Mouse (Mus musculus): ENCODE data around the gene Crybb2.
"Not testable (repeated sequence)": the region's sequence is repeated elsewhere in the genome, so short reads cannot be mapped to it uniquely, and the experiment has no call there.

Gene Crybb2

GRCm38 (mm10) chr5:113070017-113070416, at the start of gene Crybb2:
Crybb2 (minus strand) TSS chr5:113070117.
- peak; percentile 84 for DNase-seq

GRCm38 (mm10) chr5:113119291-113119690, 49.4 kb upstream of the Crybb2 start:
- DNase-seq: no peak

DNA sequence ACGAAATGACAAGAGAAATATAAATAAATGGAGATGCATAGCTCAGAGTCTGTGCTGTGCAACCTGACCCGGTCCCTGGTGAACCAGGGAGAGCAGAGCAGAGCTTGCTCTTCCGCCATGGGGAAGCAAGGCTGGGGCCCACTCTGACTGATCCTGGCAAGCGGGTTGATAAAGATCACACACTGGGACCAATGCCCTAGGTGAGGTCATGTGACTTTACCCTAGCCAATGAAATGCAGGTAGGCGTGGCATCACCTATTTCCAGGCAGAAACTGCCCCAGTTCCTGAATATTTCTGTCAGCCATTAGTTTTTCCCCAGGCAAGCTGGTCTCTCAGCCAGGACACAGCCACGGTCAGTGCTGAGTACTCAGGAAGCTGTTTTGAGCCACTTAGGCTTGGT, 48.8 kb upstream of the Crybb2 start:
- no peak for DNase-seq

GRCm38 (mm10) chr5:113117361-113117760, 47.4 kb upstream of the Crybb2 start:
- no peak for DNase-seq

DNA sequence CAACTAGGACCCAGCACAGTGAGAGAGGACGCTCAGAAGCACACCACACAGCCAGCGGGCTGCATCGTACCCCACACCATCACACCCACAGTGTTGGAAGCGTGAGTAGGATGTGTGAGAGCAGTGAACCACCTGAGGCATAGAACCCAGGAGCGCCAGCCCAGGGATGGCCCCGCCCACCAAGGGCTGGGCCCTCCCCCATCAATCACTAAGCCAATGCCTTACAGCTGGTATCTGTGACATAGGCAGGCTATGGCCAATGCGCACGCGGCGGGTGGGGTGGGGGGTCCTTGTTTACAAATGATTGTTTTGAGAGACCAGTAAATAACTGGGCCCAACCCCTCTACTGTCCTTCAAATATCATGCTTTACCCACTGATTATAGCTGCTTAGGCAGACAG, 46.0 kb upstream of the Crybb2 start:
- no peak for DNase-seq

DNA sequence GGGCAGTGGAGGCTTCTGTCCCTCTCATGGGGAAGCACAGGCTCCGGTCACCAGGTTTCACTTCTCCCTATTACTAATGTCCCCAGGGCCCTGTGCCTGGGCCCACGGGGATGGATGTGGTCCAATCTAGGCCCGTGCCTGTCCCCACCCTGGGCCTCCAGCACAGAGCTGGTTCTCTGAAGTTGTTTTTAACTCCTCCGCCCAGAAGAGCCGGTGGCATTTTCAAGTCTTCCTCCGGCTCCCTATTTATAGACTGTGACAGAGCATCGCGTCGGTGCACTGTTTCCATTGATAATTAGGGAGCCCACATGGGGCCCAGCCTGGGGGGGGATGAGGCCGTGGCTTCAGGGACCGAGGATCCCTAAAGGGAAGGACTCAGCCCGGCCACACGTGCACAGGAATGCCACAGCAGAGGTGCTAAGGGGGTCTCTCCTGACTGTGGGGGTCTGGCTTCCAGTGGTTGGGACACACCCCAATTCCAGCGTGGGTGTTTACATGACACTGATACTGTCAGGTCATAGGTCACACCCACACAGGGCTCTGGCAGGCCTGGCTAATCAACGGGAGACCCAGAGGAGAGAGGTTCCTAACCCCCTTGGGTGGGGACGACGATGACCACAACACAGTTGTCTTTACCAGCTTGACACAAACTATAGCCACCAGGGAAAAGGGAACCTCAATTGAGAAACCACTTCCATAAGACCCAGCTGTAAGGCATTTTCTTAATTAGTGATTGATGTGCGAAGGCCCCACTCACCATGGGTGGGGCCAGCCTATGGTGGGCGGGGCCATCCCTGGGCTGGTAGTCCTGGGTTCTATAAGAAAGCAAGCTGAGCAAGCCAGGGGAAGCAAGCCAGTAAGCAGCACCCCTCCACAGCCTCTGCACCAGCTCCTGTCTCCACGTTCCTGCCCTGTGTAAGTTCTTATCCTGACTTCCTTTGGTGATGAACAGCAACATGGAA, 44.6 kb upstream of the Crybb2 start:
- peak; percentile 97 for DNase-seq

DNA sequence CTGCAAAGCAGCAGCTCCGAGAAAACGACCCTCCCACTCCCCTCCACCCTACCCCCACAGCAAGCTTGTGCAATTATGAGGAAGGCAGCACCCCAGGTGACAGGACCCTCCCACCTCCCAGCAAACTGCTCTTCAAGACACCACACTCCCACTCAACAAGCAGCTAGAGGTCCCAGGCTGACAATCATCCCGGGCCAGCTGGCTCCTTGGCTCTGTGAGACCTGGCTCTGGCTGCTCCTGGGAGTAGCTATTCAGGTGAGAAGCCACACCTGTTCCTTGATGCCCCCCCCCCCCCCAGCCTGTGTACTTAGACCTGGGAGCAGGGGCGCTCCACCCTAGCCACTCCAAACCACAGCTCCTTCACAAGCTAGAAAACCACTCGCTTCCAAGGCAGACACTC, 43.2 kb upstream of the Crybb2 start:
- DNase-seq: no peak

- no peak for DNase-seq
These were observed 41.4 kb upstream of the Crybb2 start for GRCm38 (mm10) chr5:113111336-113111735.

GRCm38 (mm10) chr5:113110929-113111328, 41.0 kb upstream of the Crybb2 start:
- DNase-seq: no peak

GRCm38 (mm10) chr5:113109651-113110050, 39.7 kb upstream of the Crybb2 start:
- DNase-seq: not testable (repeated sequence)

- peak; percentile 95 for DNase-seq
These were observed 38.3 kb upstream of the Crybb2 start for GRCm38 (mm10) chr5:113108165-113108764.

- peak; percentile 94 for DNase-seq
These were observed 37.8 kb upstream of the Crybb2 start for GRCm38 (mm10) chr5:113107709-113108108.

DNA sequence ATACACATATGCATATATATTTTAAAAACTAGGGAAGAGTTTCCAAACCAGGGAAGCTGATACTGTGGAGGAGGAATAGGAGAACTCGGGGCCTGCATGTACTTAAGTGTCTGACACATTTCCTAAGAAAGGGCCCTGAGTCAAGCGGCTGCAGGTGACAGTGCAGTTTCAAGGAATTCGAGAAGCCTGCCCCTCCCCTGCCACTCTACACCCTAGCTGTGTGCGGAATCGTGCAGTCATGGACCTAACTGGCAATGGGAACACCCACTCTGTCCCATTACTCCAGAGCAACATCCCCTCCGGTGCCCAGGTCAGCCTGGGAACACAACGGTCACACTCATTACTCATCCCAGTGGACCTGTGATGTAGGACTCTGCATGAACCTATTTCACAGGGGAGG, 36.7 kb upstream of the Crybb2 start:
- no peak for DNase-seq

- no peak for DNase-seq
These were observed 35.6 kb upstream of the Crybb2 start for GRCm38 (mm10) chr5:113105481-113105880.

- no peak for DNase-seq
These were observed 35.1 kb upstream of the Crybb2 start for GRCm38 (mm10) chr5:113105035-113105434.

GRCm38 (mm10) chr5:113102455-113102854, 32.5 kb upstream of the Crybb2 start:
- peak; percentile 88 for DNase-seq

DNA sequence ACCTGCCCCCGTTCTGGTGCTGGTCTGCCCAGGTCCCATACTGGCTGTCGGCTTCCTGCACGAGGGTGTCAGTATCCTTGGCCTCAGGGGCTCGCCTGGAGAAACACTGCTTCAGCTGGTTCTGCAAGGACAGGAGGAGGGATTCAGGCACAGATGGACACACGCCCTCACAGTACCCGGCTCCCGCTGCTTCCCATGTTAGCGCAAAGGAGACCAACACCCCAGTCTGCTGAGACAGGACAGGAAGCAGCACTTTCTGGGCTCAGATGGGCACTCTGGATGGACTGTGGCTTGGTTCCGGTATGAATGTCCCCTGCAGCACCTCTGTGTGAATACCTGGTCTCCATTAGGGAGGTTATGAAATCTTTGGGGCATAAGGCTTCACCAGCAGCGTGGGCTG, 31.5 kb upstream of the Crybb2 start:
- peak; percentile 86 for DNase-seq

DNA sequence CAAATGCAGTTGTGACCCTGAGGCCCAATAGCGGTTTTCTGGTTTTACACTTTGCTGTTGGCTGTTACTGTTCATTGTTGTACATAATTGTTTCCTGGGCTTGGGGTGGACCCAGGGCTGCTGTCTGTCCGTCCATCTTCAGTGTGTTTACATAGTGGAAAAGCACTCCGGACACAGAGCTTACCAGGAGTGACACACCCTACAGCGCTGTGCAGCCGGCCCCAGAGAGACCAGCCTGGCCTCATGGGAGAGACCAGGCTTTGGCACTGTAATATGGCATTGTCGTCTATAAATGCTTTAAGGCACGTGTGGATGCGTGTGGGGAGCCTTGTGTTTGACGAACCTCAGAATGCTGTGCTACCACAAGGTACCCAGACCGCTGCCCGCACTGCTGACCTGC, 30.5 kb upstream of the Crybb2 start:
- peak; percentile 90 for DNase-seq

GRCm38 (mm10) chr5:113099546-113099945, 29.6 kb upstream of the Crybb2 start:
- peak; percentile 97 for DNase-seq

GRCm38 (mm10) chr5:113097551-113097950, 27.6 kb upstream of the Crybb2 start:
- peak; percentile 90 for DNase-seq

GRCm38 (mm10) chr5:113095456-113095855, 25.5 kb upstream of the Crybb2 start:
- DNase-seq: no peak

DNA sequence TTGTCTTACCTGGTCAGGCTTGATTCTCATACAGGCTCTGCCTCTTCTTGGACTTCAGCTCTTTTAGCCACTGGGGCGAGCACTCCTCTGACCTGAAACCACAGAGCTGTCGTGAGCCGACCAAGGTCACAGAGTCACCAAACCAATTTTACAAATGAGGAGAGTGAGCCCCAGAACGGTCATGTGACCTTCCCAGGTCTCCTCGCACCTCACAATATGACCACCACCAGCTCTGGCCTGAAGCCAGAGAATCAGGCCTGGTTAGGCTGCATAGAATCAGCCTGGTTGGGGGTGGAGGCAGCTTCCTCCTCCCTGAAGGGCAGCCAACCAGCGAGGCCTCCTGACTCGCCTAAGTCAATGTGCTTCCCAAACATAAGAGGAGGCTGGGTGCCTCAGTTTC, 22.5 kb upstream of the Crybb2 start:
- peak; percentile 86 for DNase-seq

GRCm38 (mm10) chr5:113091162-113091561, 21.2 kb upstream of the Crybb2 start:
- DNase-seq: peak; percentile 92

DNA sequence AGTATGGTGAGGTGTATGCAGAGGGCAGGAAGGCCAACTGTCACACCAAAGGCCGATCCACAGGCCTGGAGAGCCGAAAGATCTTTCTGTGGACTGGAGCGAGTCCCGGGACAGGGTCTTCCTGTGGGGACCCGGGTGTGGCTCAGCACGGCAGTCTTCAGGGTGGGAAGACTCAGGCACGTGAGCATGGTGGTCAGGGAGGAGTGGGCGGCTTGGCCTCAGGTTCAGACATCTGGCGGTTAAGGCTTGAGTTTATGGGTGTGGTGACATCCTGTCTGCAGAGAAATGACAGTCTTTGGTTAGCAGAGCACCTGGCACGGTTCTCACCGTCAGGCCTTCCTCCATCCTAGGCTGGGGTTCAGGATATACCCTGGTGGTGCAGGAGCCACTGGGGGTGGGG, 20.8 kb upstream of the Crybb2 start:
- DNase-seq: peak; percentile 95

All from heart, adult 11 months (tissue).